Mouse (Mus musculus): ENCODE results near the gene Osgin1.

Osgin1 gene

DNA sequence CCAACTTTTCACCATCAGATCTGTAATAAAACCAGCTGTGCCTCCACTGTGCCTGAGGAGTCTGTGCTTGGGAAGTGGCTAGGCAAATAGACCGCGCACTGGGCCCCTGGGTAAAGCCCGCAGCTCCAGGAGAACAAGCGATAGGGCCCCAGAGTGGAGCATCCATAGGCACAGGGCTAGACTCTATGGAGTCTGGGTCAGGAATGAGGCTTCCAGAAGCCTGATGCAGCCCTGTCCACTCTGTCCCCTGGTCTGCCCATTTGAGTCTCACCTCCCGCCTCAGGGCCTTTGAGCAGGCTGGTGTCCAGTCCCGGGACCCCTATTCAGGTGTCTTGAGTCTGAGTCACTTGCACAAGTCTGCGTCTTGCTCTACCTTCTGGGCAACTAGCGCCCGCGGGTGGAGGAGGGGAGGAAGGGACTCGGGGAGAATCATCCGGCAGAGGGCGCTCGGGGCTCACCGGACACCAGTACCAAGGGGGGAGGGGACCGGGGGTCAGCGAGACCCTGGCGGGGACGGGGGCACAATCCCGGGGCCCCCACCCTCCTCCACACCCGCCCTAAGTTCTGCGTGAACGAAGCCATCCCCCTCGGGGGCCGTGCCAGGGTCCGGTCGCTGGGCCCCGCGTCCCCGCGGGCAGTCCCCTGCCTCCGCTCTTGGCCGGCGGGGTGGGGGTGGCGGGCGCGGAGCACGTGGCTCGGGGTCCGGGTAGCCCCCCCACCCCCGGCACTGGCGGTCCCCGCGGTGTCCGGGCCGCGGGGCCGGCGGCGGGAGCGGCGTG lies 12.5 kb downstream of the Osgin1 start, which contains the start of gene Necab2:
Gene Necab2, plus strand, starts transcription at position 509 of the 779 bp plus-strand sequence.
- DNase-seq: peak; percentile 97

DNA sequence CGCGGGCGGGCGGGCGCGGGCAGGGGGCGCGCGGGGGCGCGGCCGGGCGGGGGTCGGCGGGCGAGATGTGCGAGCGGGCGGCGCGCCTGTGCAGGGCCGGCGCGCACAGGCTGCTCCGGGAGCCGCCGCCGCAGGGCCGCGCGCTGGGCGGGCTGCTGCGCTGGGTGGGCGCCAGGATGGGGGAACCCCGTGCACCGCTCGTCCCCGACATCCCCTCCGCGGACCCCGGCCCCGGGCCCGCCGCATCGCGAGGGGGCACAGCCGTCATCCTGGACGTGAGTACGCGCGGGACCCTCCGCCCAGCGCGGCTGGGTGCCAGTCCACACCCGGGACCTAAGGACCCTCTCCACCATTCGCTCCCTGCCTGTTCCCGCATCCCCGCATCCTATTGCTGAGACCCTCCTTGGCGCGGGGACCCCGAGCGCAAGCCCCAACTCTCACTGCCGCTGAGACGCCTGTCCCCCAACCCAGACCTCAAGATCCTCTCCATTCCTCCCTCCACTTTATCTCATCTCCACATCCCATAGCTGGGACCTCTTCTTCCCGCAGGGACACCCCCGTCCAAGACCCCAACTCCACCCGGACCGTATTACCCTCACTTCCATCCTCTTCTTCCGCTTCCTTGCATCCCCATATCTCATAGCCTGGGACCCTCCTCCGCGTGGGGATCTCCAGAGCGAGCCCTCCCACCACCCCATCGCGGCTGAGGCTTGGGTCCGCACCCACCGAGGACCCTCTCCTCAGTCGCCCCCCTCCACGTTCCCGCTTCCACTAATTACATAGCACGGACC lies 13.3 kb downstream of the Osgin1 start:
- no peak for DNase-seq

GRCm38 (mm10) chr8:119447781-119448170 lies 13.9 kb downstream of the Osgin1 start:
- no peak for DNase-seq

DNA sequence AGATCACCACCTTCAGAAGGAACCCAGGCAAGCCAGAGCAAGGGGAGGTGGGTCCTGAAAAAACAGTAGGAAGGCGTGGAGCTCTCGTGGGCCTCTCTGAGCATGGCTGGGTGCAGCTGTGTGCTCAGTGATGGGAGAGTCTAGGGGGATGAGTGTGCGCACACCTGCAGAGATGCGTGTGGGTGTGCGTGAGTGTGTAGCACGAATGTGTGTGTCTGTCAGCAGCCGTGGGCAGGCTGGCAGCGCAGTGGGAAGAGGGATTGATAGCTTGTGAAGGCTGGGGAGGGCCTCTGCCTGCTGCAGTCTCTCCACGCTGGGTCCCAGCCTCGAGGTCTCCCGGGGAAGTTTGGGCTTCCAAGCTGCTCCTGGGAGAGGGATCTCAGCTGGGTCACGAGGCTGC lies 15.7 kb downstream of the Osgin1 start:
- DNase-seq: no peak

DNA sequence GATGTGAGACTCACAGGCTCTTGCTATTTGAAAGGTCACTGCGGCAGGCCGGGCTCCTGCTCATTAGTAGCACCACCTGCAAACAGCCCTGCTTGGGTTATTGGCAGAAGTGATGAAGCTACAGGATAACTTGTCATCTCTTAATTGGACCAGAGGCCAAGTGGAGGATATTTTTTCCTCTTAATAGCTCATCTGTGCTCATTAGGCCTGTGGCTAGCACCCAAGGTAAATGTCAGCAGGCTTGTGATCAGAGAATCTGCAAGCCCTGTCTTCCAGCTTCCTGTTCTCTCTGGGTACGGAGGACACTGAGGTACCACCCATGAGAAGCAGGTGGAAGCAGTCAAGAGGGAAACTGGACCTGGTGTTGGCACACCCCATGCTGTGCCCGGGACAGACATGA lies 17.2 kb downstream of the Osgin1 start:
- no peak for DNase-seq

- DNase-seq: peak; percentile 76
These were observed 19.0 kb downstream of the Osgin1 start for GRCm38 (mm10) chr8:119452919-119453318.

DNA sequence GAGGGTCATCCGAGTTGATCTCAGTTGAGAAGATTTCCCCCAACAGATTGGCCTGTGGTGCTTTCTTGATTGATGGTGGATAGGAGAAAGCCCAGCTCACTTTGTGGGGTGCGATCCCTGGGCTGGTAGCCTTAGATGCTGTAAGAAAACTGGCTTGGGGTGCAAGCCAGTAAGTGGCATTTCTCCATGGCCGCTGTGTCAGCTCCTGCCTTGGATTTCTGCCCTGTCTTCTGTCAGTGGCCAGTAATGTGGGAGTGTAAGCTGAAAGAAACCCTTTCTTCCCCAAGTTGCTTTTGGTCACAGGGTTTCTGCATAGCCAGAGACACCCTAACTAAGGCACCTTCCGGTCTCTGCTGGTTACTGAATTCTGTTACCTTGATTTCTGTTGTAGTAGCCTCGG lies 22.1 kb downstream of the Osgin1 start:
- DNase-seq: no peak

DNA sequence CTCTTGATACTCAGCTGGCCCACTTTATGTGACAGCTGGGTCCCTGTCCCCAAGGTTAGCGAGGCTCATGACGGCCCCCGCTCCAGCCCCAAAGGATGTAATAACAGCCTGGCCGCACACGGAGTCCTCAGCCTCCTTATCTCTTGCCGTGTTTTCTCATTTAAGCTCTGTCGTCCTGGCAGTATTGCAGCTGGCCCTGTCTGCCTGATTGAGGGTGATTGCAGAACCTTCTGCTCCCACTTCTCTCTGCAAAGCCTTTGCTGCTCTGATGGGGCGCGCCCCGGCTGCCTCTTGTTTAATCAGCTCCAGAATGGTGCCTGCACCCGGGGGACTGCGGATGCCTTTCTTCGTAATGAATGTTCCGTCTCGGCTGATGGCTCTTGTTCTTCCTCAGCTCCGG lies 25.8 kb downstream of the Osgin1 start:
- DNase-seq: no peak

GRCm38 (mm10) chr8:119461356-119461755 lies 27.4 kb downstream of the Osgin1 start:
- no peak for DNase-seq

- DNase-seq: no peak
These were observed 29.8 kb downstream of the Osgin1 start for GRCm38 (mm10) chr8:119463709-119464108.

DNA sequence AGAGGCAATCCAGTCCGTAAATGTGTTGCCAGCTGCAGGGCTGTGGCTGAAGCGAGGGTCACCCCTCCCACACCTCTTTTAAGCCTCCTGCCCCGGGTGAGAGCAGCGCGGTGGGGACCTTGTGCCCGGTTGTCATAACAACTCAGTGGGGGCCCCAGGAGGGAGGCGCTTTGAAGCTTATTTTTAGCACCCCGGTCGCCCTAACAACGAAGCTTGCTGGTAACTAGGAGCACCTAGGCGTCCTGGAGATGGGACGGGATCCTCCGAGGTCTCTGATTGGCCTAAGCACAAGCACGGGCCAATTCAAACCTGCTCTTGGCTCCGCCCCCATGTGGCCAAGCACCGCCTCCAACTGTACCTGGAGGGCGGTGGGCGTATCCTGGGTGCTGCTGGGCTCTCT lies 32.2 kb downstream of the Osgin1 start:
- no peak for DNase-seq

DNA sequence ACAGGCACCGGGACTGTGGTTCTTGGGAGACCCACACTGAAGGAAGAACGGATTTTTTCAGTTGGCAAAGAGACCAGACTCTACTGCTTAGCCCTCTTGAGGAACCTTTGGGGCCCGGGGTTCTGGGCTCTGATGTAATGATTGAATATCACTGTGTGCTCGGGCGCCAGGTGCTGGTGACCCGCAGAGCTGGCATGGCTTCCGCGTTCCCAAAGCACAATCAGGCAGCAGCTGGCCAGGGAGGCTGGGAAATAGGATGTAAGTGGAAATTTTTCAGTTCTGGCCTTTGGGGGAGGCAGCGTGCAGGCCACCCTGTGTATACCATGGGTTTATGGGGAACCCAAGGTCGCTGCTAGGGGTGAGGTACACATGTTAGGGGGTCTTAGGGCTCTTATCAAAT lies 32.9 kb downstream of the Osgin1 start:
- DNase-seq: no peak

DNA sequence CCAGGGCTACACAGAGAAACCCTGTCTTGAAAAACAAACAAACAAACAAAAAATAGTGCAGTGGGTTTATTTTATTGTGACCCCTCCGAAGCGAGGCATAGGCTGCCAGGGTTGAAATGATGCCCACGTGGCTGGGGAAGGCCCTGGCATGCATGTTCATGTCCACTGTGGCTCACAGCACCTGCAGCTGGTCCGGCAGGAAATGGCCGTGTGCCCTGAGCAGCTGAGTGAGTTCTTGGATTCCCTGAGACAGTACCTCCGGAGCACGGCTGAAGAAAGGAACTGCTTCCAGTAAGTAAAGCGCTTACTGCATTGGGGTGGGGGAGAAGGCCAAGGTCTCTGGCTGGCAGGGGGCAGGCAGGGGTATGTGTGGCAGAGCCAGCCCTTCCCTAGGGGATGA lies 34.2 kb downstream of the Osgin1 start:
- no peak for DNase-seq

- DNase-seq: no peak
These were observed 44.8 kb downstream of the Osgin1 start for GRCm38 (mm10) chr8:119478684-119479083.

DNA sequence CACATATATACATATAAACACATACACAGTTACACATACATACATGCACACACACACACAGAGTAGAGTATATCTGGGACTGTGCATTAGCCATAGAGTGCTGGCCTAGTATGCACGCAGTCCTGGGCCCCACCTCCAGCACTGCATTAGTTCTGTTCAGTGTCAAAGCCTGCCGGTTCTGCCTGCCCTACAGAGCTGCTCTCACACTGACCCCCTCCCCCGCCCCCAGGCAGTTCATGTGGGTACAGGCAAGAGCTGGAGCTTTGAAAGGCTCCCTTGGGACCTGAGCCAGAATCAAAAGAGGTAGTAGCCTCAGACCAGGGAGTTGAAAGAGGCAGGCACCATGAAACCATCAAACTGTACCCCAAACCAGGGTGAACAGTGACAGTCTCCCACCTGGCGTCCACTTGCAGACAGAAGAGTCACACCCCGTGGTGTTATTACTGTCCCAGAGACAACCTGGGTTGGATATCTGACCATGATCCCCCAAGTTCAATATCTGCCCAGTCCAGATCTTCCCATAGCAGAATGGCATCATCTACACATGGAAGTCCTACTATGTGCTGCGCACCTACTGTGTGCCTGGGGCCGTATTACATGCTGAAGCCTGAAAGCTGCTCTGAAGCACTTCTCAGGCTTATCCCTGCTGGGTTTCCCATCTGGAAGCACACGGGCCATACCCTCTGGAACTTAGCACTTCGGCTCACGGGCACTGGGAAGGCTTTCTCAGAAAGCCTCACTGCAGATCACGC lies 50.4 kb downstream of the Osgin1 start:
- no peak for DNase-seq

DNA sequence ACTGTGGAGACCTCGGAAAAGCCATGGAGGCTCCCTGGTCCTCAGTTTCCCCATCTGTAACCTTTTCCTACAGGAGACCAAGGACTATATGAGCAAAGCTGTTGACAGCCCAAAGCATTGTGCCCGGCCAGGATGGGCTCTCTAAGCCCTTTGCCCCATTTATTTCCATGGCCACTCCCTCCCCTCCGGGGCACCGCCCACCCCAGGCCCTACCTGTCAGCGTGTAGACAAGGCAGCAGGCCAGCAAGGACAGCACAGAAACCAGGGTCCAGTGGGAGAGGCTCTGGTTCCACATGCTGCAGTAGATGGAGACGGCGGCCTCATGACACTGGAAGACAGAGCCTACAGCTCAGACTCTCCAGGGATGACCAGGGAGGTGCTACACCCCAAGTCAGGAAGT lies 53.2 kb downstream of the Osgin1 start:
- DNase-seq: no peak

Measured in heart, adult 11 months (tissue).